Mouse (Mus musculus) bone marrow macrophage, adult 2 months (primary cell): ENCODE results near the gene Ncoa3.

Experiments
- CTCF ChIP-seq: IDR thresholded peaks from 2 replicates; pipeline ENCODE4 v1.5.1; 2012; ENCODE audit warnings: low read depth, mild to moderate bottlenecking, low read length, moderate library complexity
- POLR2A ChIP-seq: IDR thresholded peaks from 2 replicates; pipeline ENCODE4 v1.6.1; 2012; ENCODE audit warnings: mild to moderate bottlenecking, low read depth, low read length, borderline replicate concordance

- TF ChIP-seq POLR2A (no peak), CTCF (no peak)
Observed at GRCm38 (mm10) chr2:166080967-166081750, 88.7 kb downstream of the Ncoa3 start.
